In the genomic region with DNA sequence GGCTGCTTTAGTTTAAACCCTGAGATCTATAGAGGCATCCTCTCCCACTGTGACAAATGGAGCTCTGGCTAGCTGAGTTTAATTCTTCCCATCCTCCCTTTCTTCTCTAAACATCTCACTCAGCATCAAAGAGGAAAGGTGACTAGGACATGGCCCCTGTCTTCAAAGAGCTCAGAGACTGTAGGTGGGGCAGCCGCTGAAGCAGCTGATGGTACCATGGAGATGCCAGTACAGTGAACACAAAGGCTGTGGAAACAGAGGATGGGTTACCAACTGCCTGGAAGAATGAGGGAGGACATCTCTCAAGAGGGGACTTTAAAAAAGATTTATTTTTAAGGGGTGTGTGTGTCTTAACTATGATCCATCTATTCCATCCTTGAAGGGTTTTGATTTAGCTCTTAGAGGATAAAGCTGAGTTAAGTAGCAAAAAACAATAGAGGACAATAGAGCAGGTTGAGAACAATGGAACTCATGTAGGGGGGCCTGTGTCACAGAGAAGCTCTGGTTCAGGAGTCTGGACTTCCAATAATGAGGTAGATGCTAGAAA, we compare ENCODE assay signal across 27 mouse cellular contexts.
"Had no signal": no experiment of that assay in that cellular context is flagged by ENCODE, and none has a peak within 500 bp of the region (broad histone marks: within the 10 kb centered on the region; RNA-seq: fewer than 3 reads in every experiment).

No protein-coding gene starts in this region.

- H3K9me3 ChIP-seq: heart, embryonic 10.5 days; heart, embryonic 12.5 days; hindbrain, embryonic 10.5 days; hindbrain, embryonic 12.5 days; intestine, embryonic 15.5 days; limb, embryonic 10.5 days; limb, embryonic 12.5 days; liver, embryonic 13.5 days had no signal

- H3K4me3 ChIP-seq: gastrocnemius, adult 2 months; heart, embryonic 10.5 days; heart, embryonic 12.5 days; hindbrain, embryonic 10.5 days; hindbrain, embryonic 12.5 days; intestine, embryonic 15.5 days; limb, embryonic 10.5 days; limb, embryonic 12.5 days; liver, embryonic 13.5 days had no signal

- H3K27ac ChIP-seq: gastrocnemius, adult 2 months; heart, embryonic 10.5 days; hindbrain, embryonic 10.5 days; hindbrain, embryonic 12.5 days; hindbrain, embryonic 14.5 days; intestine, embryonic 15.5 days; limb, embryonic 10.5 days; limb, embryonic 12.5 days; liver, embryonic 13.5 days had no signal

- H3K4me2 ChIP-seq: heart, embryonic 12.5 days; hindbrain, embryonic 12.5 days; hindbrain, embryonic 14.5 days; intestine, embryonic 15.5 days; limb, embryonic 12.5 days; liver, embryonic 11.5 days; liver, embryonic 13.5 days had no signal

- H3K27me3 ChIP-seq: heart, embryonic 12.5 days; hindbrain, embryonic 12.5 days; intestine, embryonic 15.5 days; limb, embryonic 12.5 days; liver, embryonic 13.5 days had no signal

- H3K4me1 ChIP-seq: hindbrain, embryonic 10.5 days; hindbrain, embryonic 12.5 days; limb, embryonic 10.5 days; limb, embryonic 12.5 days had no signal

- H3K9ac ChIP-seq: heart, embryonic 12.5 days; hindbrain, embryonic 12.5 days; hindbrain, embryonic 14.5 days; intestine, embryonic 15.5 days; limb, embryonic 12.5 days; liver, embryonic 13.5 days had no signal

- ATAC-seq: hindbrain, embryonic 16.5 days; inflammation-experienced regulatory T-cells, adult 6 months; intestine, embryonic 15.5 days; intestine, postnatal 0 days had no signal

- DNase-seq: gastrocnemius, adult 2 months; gastrocnemius, postnatal 10 days; gastrocnemius, postnatal 25 days; heart, adult 18-20 months; heart, postnatal 10 days; heart, postnatal 4 days; kidney, adult 18-20 months; kidney, adult 8-10 months; kidney, postnatal 10 days; kidney, postnatal 25 days; kidney, postnatal 4 days; layer of hippocampus, adult 9-11 months; layer of hippocampus, postnatal 36 days; liver; liver, embryonic 13.5 days had no signal
